Mouse (Mus musculus) bone marrow macrophage, adult 2 months (primary cell): Measurements from ENCODE around the gene Napepld. TPM values are rescaled to one million over a fixed set of nuclear protein-coding genes. Genes with fewer than 3 reads are reported as not detected.
"Not testable (repeated sequence)": the region's sequence is repeated elsewhere in the genome, so short reads cannot be mapped to it uniquely, and the experiment has no call there.

Source experiments
- H3K27ac ChIP-seq: 2 replicates; pipeline ENCODE4 v1.5.1; 2012; ENCODE audit warnings: low read depth, low read length; ENCODE audit not compliant: insufficient read depth
- H3K4me1 ChIP-seq: 2 replicates; pipeline ENCODE4 v1.6.1; 2012; ENCODE audit warnings: low read length; ENCODE audit not compliant: control insufficient read depth, insufficient read depth
- H3K4me3 ChIP-seq: 2 replicates; pipeline ENCODE4 v1.5.1; 2012; ENCODE audit warnings: mild to moderate bottlenecking, low read length, moderate library complexity; ENCODE audit not compliant: insufficient read depth
- CTCF ChIP-seq: IDR thresholded peaks from 2 replicates; pipeline ENCODE4 v1.5.1; 2012; ENCODE audit warnings: low read depth, mild to moderate bottlenecking, low read length, moderate library complexity
- POLR2A ChIP-seq: IDR thresholded peaks from 2 replicates; pipeline ENCODE4 v1.6.1; 2012; ENCODE audit warnings: mild to moderate bottlenecking, low read depth, low read length, borderline replicate concordance
- polyA plus RNA-seq: library from polyadenylated mRNA; stranded (reverse); fragments of >200 nt; gene quantifications from 2 replicates; pipeline ENCODE4 v1.2.4, GENCODE M21; 2012; ENCODE audit not compliant: missing spikeins, insufficient read depth, insufficient read length

Napepld gene
- polyA plus RNA-seq, 1 experiment, result 1.8 TPM

GRCm38 (mm10) chr5:21712127-21712715 lies 11.0 kb upstream of the Napepld start:
- Histone ChIP-seq H3K4me1 (peaks cover 2% of the 10 kb centered on the region; the same call in 1 of the 2 replicates), H3K27ac (no peak overlapping the region), H3K4me3 (no peak overlapping the region)
- TF ChIP-seq CTCF, result no peak

DNA sequence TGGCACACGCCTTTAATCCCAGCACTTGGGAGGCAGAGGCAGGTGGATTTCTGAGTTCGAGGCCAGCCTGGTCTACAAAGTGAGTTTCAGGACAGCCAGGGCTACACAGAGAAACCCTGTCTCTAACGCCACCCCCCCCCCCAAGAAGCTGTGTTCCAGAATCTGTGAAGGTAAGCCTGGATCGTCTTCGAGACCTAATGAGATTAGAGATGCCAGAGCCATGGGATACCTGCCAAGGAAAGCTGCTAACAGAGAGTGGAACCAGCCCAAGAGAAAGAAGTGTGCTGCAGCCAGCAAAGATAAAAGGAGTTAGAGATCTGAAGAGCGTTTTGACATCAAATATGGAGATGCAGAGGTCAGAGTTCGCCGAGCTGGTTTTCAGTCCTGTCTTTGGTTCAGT lies 6.8 kb upstream of the Napepld start:
- not testable (repeated sequence) for H3K4me1 ChIP-seq, H3K27ac ChIP-seq, H3K4me3 ChIP-seq

- Histone ChIP-seq H3K27ac (no peak overlapping the region), H3K4me3 (no peak overlapping the region), H3K4me1 (peaks cover 10% of the 10 kb centered on the region)
- TF ChIP-seq CTCF (no peak), POLR2A (no peak)
Observed at GRCm38 (mm10) chr5:21706546-21706945, 5.3 kb upstream of the Napepld start.

- H3K27ac ChIP-seq, result peak overlapping the region; percentile 28; the same call in 1 of the 2 replicates
- no peak for TF ChIP-seq CTCF
- TF ChIP-seq POLR2A, result no peak
Observed at GRCm38 (mm10) chr5:21703708-21704107, 2.5 kb upstream of the Napepld start.

DNA sequence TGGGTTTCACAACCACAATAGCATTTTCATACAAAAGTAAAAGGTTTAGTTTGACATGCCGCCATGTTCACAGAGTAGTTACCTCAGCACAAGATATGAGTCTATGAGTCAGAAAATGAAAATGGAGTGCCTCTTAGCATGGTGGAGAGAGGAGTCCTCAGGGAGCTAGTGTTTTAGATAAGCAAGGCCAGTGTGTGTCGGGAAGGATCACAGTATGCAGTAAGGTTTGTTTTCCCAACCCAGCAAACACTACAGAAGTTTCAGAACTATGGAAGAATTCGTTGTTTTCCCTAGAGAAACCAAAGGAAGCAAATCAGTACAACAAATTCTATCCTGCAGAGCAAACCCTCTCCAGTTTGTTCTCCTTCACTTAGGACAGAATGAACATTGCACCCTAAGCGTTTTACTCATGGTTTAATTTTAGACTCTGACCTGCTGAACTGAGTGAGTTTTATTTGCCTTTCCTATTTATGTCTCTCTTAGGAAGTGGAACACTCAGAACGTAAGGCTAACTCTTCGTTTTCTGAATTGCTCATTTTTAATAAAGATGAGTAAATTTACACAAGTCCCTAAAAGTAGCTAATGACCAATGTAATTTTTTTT lies 1.8 kb upstream of the Napepld start:
- Histone ChIP-seq H3K4me3 (no peak overlapping the region), H3K27ac (peak overlapping the region; percentile 71), H3K4me1 (peaks cover 10% of the 10 kb centered on the region)
- TF ChIP-seq CTCF, result no peak
- TF ChIP-seq POLR2A, result no peak

More at GRCm38 (mm10) chr5:21703708-21704107, 2.5 kb upstream of the Napepld start:
- H3K4me3 ChIP-seq, result no peak overlapping the region
- H3K4me1 ChIP-seq, result peaks cover 10% of the 10 kb centered on the region

DNA sequence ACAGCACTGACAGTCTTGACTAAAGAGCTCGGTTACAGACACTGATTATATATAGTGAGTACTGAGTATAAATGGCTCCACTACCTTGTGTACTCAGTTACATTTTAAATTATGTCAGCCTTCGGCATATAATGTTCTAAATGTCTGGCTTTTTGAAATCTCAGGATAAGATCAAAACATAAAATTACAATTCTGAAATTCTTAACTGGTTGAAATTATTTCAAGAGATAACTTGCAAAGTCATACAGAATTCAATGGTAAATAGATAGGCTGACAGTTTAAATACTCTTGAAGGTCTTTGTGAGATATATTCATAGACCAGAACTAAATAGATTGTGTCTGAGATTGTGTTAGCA lies 791 bp upstream of the Napepld start:
- peak overlapping the region; percentile 100 for H3K27ac ChIP-seq
- peaks cover 10% of the 10 kb centered on the region for H3K4me1 ChIP-seq
- peak overlapping the region; percentile 98 for H3K4me3 ChIP-seq
- TF ChIP-seq POLR2A (no peak), CTCF (no peak)

GRCm38 (mm10) chr5:21700934-21701333 lies 262 bp downstream of the Napepld start:
- peak overlapping the region; percentile 86 for H3K4me3 ChIP-seq
- no peak for TF ChIP-seq POLR2A
- no peak for TF ChIP-seq CTCF
- H3K27ac ChIP-seq, result peak overlapping the region; percentile 54
- H3K4me1 ChIP-seq, result peaks cover 10% of the 10 kb centered on the region

DNA sequence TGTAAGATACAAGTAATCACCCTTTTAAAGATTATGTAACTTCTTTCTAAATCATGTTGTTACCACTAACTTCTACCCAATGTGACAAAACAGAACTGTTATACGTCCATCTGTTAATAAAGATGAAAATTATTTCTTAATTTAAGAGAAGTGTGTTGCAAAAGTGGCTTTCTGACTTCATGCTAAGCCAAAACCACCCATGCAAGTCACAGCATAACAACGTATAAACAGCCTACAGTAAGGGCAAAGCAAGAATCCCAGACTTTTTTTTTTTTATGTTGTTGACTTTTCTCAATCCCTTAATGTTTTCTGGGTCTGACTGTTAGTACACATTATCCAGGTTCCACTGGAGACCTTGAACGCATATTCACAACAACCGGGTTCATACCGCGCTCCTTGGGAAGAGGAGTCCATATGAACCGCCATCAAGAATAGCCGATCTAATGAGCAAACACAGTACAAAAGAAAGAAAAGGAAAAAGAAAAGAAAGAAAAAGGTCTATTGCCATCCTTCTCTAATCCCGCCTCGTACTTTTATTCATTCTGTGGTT lies 849 bp downstream of the Napepld start:
- Histone ChIP-seq H3K4me3 (peak overlapping the region; percentile 86; the same call in 1 of the 2 replicates), H3K27ac (no peak overlapping the region), H3K4me1 (peaks cover 10% of the 10 kb centered on the region)
- TF ChIP-seq CTCF (no peak), POLR2A (no peak)

- H3K27ac ChIP-seq, H3K4me3 ChIP-seq: not testable (repeated sequence)
- H3K4me1 ChIP-seq, result peaks cover 10% of the 10 kb centered on the region
Observed at GRCm38 (mm10) chr5:21699555-21699954, 1.6 kb downstream of the Napepld start.

DNA sequence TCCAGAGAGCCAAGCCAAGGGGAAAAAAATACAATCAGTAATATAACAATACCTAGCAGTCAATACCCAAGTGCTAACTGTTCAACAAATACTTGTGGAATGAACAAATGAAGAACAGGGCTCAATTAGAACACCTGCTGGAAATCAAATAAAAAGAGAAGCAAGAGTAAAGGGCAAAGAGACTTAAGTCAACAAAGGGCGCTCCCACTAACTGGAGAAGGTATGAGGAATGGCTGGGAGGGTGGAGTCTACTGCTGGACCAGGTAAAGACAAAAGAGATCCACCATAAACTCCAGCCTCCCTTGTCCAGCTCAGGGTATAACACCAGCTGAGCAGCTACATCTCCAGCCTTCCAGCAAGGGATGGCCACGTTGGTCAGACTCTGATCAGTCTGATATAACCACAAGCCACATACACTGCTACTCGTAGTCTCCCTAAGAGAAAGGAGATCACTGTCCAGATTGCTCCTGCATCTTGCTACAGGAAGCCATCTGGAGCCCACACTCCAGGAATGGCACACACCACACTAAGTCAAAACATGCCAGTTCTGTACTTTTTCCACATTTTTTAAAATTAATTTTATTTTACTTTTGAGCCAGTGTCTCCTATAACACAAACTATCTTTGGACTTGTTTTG lies 6.2 kb downstream of the Napepld start:
- no peak overlapping the region for H3K27ac ChIP-seq
- no peak overlapping the region for H3K4me3 ChIP-seq
- peaks cover 8% of the 10 kb centered on the region for H3K4me1 ChIP-seq
- TF ChIP-seq POLR2A, result no peak
